25 mouse cellular contexts compared by ENCODE assay signal in genomic region chr11:19959897-19960296, GRCm38 (mm10). TPM values are rescaled to one million over a fixed set of nuclear protein-coding genes. Genes with fewer than 3 reads are reported as not detected.
DNase-seq lines count a peak whose midpoint lies in the region; ATAC-seq and TF ChIP-seq lines count a peak whose summit lies in the region.
"Had no signal": no experiment of that assay in that cellular context is flagged by ENCODE, and none has a peak within 500 bp of the region (broad histone marks: within the 10 kb centered on the region; RNA-seq: fewer than 3 reads in every experiment).

No protein-coding gene starts in this region.

- H3K27ac ChIP-seq in lung, embryonic 14.5 days (ENCODE audit: low read depth): no peak overlapping the region
- H3K27ac ChIP-seq in embryonic facial prominence, embryonic 13.5 days: peak overlapping the region; percentile 64; the same call in 1 of the 2 replicates
- peak overlapping the region; percentile 75 for H3K27ac ChIP-seq in stomach, embryonic 16.5 days (ENCODE audit: low read length)
- H3K27ac ChIP-seq in neural tube, embryonic 15.5 days (replicated peaks): no peak overlapping the region
- H3K27ac ChIP-seq: heart, adult 2 months; hindbrain, embryonic 12.5 days; kidney, postnatal 0 days; macrophage had no signal

- H3K4me2 ChIP-seq in lung, embryonic 14.5 days: no peak overlapping the region
- no peak overlapping the region for H3K4me2 ChIP-seq in embryonic facial prominence, embryonic 13.5 days
- H3K4me2 ChIP-seq in stomach, embryonic 16.5 days (ENCODE audit: low read depth, low read length): no peak overlapping the region
- no peak overlapping the region for H3K4me2 ChIP-seq in neural tube, embryonic 15.5 days
- H3K4me2 ChIP-seq: hindbrain, embryonic 12.5 days; liver, embryonic 11.5 days; stomach, embryonic 15.5 days had no signal

- H3K9ac ChIP-seq in lung, embryonic 14.5 days: no peak overlapping the region
- no peak overlapping the region for H3K9ac ChIP-seq in embryonic facial prominence, embryonic 13.5 days
- H3K9ac ChIP-seq in stomach, embryonic 16.5 days (ENCODE audit: low read length): no peak overlapping the region
- H3K9ac ChIP-seq in neural tube, embryonic 15.5 days (replicated peaks): no peak overlapping the region
- H3K9ac ChIP-seq: forebrain, postnatal 0 days; hindbrain, embryonic 12.5 days; liver, postnatal 0 days; stomach, embryonic 15.5 days had no signal

- 60% methylated on average over 5 of the region's 5 CpGs for WGBS in lung, embryonic 14.5 days
- WGBS in lung, adult 2 months: 78% methylated on average over 5 of the region's 5 CpGs
- WGBS in embryonic facial prominence, embryonic 13.5 days: 67% methylated on average over 5 of the region's 5 CpGs
- whole genome bisulfite sequencing in stomach, embryonic 16.5 days: 60% methylated on average over 5 of the region's 5 CpGs
- WGBS in neural tube, embryonic 15.5 days: 89% methylated on average over 5 of the region's 5 CpGs

- peak; percentile 62 for DNase-seq in cerebellum, adult 11-12 months
- no peak for DNase-seq in cerebellum, adult 8-10 months
- no peak for DNase-seq in lung, embryonic 14.5 days
- no peak for DNase-seq in lung, adult 2 months
- no peak for DNase-seq in adipocyte (ENCODE audit: low spot score)
- DNase-seq: adrenal gland, postnatal 36 days; embryo, embryonic 11 days; forebrain, postnatal 0 days; gastrocnemius, postnatal 14 days; heart, adult 2 months; kidney, adult 11 months; liver, postnatal 0 days; right cerebral cortex, adult 18-20 months; right cerebral cortex, postnatal 4 days; thymus, adult 2 months; thymus, postnatal 4 days had no signal

- H3K9me3 ChIP-seq in lung, embryonic 14.5 days (ENCODE audit: low read depth, low read length): no peaks in the 10 kb centered on the region
- H3K9me3 ChIP-seq in embryonic facial prominence, embryonic 13.5 days: no peaks in the 10 kb centered on the region
- H3K9me3 ChIP-seq in stomach, embryonic 16.5 days (replicated peaks; ENCODE audit: control insufficient read depth, low read length): no peaks in the 10 kb centered on the region
- no peaks in the 10 kb centered on the region for H3K9me3 ChIP-seq in neural tube, embryonic 15.5 days (replicated peaks)
- H3K9me3 ChIP-seq: hindbrain, embryonic 12.5 days; stomach, embryonic 15.5 days had no signal

- ATAC-seq in lung, embryonic 14.5 days (ENCODE audit: insufficient read depth): peak; percentile 16; the same call in 1 of the 2 replicates
- ATAC-seq in embryonic facial prominence, embryonic 13.5 days (ENCODE audit: insufficient number of reproducible peaks, insufficient read depth, low FRiP score, low TSS enrichment, low read depth): peak; percentile 54; the same call in 1 of the 2 replicates
- ATAC-seq in stomach, embryonic 16.5 days (ENCODE audit: insufficient read depth, low FRiP score): peak; percentile 19; the same call in 1 of the 2 replicates
- no peak for ATAC-seq in neural tube, embryonic 15.5 days (ENCODE audit: low FRiP score)
- ATAC-seq: forebrain, postnatal 0 days; liver, postnatal 0 days; midbrain, embryonic 16.5 days had no signal

- peaks cover 27% of the 10 kb centered on the region for H3K4me1 ChIP-seq in lung, embryonic 14.5 days (ENCODE audit: insufficient read depth)
- H3K4me1 ChIP-seq in lung, adult 2 months (ENCODE audit: control insufficient read depth, insufficient read depth, low read length): peaks cover 26% of the 10 kb centered on the region
- peaks cover 54% of the 10 kb centered on the region for H3K4me1 ChIP-seq in embryonic facial prominence, embryonic 13.5 days
- H3K4me1 ChIP-seq in stomach, embryonic 16.5 days (ENCODE audit: control insufficient read depth, insufficient read depth, low read length): peaks cover 60% of the 10 kb centered on the region
- H3K4me1 ChIP-seq in neural tube, embryonic 15.5 days: peaks cover 27% of the 10 kb centered on the region

- TF ChIP-seq CTCF in lung, embryonic 14.5 days (IDR thresholded peaks at IDR 0.05; ENCODE audit: low read depth): no peak
- TF ChIP-seq CTCF in lung, adult 2 months (IDR thresholded peaks at IDR 0.05; ENCODE audit: insufficient read depth, low read length): no peak

- H3K27me3 ChIP-seq in lung, embryonic 14.5 days (ENCODE audit: insufficient read depth, low read length): no peaks in the 10 kb centered on the region
- H3K27me3 ChIP-seq in embryonic facial prominence, embryonic 13.5 days: no peaks in the 10 kb centered on the region
- no peaks in the 10 kb centered on the region for H3K27me3 ChIP-seq in stomach, embryonic 16.5 days (ENCODE audit: control insufficient read depth, insufficient read depth, low read length)
- no peaks in the 10 kb centered on the region for H3K27me3 ChIP-seq in neural tube, embryonic 15.5 days (replicated peaks)
- H3K27me3 ChIP-seq: hindbrain, embryonic 12.5 days; stomach, embryonic 15.5 days had no signal

- TF ChIP-seq POLR2A in lung, adult 2 months (IDR thresholded peaks at IDR 0.05; ENCODE audit: borderline replicate concordance, extremely low read depth, low read depth, low read length): no peak

- no peaks in the 10 kb centered on the region for H3K36me3 ChIP-seq in lung, embryonic 14.5 days (ENCODE audit: insufficient read depth)
- H3K36me3 ChIP-seq in embryonic facial prominence, embryonic 13.5 days: no peaks in the 10 kb centered on the region
- no peaks in the 10 kb centered on the region for H3K36me3 ChIP-seq in stomach, embryonic 16.5 days (ENCODE audit: control insufficient read depth, insufficient read depth, low read length)
- 0 out of 2 replicates have a peak, but pooled peaks cover 4% of the 10 kb centered on the region for H3K36me3 ChIP-seq in neural tube, embryonic 15.5 days
- H3K36me3 ChIP-seq: hindbrain, embryonic 12.5 days; stomach, embryonic 15.5 days had no signal

- H3K4me3 ChIP-seq in lung, embryonic 14.5 days (ENCODE audit: low read depth, low read length): no peak overlapping the region
- H3K4me3 ChIP-seq in lung, adult 2 months (replicated peaks; ENCODE audit: extremely low read depth, low read depth, low read length): no peak overlapping the region
- H3K4me3 ChIP-seq in embryonic facial prominence, embryonic 13.5 days: no peak overlapping the region
- H3K4me3 ChIP-seq in stomach, embryonic 16.5 days (replicated peaks; ENCODE audit: low read length): no peak overlapping the region
- no peak overlapping the region for H3K4me3 ChIP-seq in neural tube, embryonic 15.5 days (replicated peaks)
- H3K4me3 ChIP-seq: heart, adult 2 months; hindbrain, embryonic 12.5 days; stomach, embryonic 15.5 days had no signal

RNA-seq across cellular contexts. Expression of gene Spred2, which starts 35.7 kb away (rescaled TPM):
- polyA plus RNA-seq in lung, embryonic 14.5 days (2014; fragmentation: Nextera tagmentation; extraction: Ambion mirVana): 7.0 and 7.2 TPM in 2 replicates
- 24.0 and 24.4 TPM in 2 replicates for polyA plus RNA-seq in lung, adult 2 months (2012; rRNA removed)
- 10.2 and 10.5 TPM in 2 replicates for polyA plus RNA-seq in embryonic facial prominence, embryonic 13.5 days (2015; fragmentation: Nextera tagmentation; extraction: Ambion mirVana)
- 5.0 TPM in 2 replicates for polyA plus RNA-seq in stomach, embryonic 16.5 days (2015; fragmentation: Nextera tagmentation; extraction: Ambion mirVana)
- polyA plus RNA-seq in neural tube, embryonic 15.5 days (2015; fragmentation: Nextera tagmentation; extraction: Ambion mirVana): 7.2 and 8.4 TPM in 2 replicates

Comparison
In these comparisons a context has a peak if more than half of its experiments do, and no peak if none do; other contexts are left out.
1. H3K27ac ChIP-seq: peak in embryonic facial prominence, embryonic 13.5 days (single experiment) and stomach, embryonic 16.5 days (single experiment); none in lung, embryonic 14.5 days (single experiment) and neural tube, embryonic 15.5 days (single experiment).